Mouse (Mus musculus) induced T-regulatory cell, adult 2 months (primary cell): ENCODE data around the gene Itln1.

Source experiments
- DNase-seq: peaks from one replicate; pipeline ENCODE4 v3.0.0-alpha.2; 2012; ENCODE audit warnings: low read depth

Itln1 gene

GRCm38 (mm10) chr1:171535194-171535593, at the start of gene Itln1:
TSS of gene Itln1 (minus strand) at chr1:171535294.
- DNase-seq, result no peak

- DNase-seq, result no peak
Measured at GRCm38 (mm10) chr1:171584584-171584983, 49.5 kb upstream of the Itln1 start.

DNA sequence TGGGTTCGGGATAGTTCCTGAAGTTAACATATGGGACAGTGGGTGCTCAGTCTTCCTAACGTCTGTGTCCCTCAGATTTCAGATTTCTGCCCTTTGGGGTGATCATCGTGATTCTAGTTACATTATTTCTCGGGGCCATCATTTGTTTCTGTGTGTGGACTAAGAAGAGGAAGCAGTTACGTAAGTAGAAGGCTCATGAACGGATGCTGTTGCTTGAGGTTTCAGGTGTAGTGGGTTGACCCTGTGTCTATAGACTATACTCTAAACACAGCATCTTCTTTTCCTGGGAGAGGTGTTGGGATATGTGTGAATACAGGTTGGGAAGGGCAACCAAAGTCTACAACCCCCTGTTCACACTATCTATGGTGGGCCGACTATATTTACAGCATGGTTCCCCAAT, 42.1 kb upstream of the Itln1 start:
- no peak for DNase-seq

DNA sequence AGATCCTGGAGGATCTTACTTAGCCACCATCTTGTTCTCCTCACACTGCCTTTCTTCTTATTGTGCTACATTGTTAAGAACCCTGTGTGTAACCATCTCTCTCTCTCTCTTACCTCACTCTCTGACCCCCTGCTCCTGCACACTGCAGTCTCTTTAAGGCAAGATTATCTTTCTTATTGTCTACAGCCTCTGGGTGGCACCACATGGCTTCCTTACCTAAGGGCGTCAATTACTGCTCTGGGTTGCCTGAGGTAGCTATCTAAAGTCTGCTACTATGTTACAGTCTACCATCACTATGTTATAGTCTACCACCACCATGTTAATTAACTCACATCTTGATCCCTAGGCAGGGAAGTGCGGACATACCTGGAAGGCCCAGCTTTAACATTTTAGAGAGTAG, 33.3 kb upstream of the Itln1 start:
- DNase-seq, result no peak

- peak; percentile 86 for DNase-seq
Measured at GRCm38 (mm10) chr1:171566777-171567176, 31.7 kb upstream of the Itln1 start.

- peak; percentile 41 for DNase-seq
Measured at GRCm38 (mm10) chr1:171565888-171566287, 30.8 kb upstream of the Itln1 start.

DNA sequence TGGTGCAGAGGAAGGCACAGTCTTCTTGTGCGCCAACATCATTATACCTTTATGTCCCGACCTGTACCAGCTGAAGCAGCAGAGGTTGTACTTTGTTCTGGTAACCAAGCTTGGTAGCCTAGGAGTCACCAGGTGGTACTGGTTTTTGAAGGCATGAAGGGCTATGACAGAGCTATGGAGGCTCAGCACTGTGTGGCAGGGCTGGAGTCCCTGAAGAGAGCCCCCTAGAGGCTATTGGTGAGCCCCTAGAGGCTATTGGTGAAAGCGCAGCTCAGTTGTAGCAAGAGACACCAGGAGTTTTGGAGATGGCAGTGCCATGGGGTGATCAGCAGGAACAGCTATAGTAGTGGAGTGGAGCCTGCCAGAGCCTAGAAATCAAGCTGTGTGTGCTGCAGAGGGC, 29.2 kb upstream of the Itln1 start:
- DNase-seq, result peak; percentile 75

DNA sequence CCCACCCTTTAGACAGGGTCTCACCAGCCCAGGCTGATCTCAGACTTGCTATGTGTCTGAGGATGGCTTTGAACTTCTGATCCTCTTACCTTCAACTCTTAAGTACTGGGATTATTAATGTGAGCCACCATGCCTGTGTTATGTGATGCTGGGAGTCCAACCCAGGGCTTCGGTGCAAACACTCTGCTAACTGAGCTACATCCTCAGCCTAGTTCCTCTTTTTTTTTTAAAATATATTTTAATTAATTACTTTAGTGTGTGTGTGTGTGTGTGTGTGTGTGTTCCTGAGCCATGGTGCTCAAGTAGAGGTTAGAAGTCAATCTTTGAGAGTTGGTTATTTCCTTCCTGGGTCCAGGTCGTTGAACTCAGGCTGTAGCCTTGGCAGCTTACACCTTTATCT, 27.9 kb upstream of the Itln1 start:
- DNase-seq, result no peak

DNA sequence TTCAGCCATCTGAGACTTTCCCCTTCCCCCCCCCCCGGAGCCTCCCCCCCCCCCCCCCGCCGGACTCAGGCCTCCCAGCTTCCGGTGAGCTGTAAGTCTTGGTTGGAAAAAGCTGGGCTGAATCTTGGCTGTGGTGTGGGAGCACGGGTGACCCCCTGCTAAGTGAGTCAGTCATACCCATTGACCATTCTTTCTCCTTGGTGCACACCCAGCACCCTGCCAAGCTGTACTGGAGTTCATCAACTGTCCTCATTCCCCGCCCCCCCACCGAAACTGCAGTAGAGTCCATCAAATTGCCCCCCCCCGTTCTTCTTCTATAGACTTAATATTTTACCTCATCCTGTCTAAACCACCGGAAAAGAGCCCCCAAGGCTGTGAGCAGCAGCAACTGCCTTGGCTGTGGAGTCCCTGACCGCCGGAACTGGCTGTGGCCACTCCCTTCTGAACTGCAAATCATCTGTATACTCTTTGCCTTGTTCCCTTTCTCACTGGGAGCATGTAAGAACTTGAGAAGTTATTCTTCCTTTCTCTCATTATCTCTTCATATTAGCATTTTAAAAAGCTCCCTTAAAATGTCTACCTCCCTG, 26.6 kb upstream of the Itln1 start:
- DNase-seq, result peak; percentile 38

GRCm38 (mm10) chr1:171561200-171561599, 26.1 kb upstream of the Itln1 start:
- DNase-seq, result no peak

GRCm38 (mm10) chr1:171560262-171560661, 25.2 kb upstream of the Itln1 start:
- no peak for DNase-seq

GRCm38 (mm10) chr1:171558898-171559297, 23.8 kb upstream of the Itln1 start, which contains the start of gene Cd244a:
TSS of gene Cd244a (plus strand) at chr1:171559193.
- DNase-seq, result no peak

GRCm38 (mm10) chr1:171558407-171558806, 23.3 kb upstream of the Itln1 start:
- no peak for DNase-seq

GRCm38 (mm10) chr1:171556366-171556765, 21.3 kb upstream of the Itln1 start:
- DNase-seq, result no peak

DNA sequence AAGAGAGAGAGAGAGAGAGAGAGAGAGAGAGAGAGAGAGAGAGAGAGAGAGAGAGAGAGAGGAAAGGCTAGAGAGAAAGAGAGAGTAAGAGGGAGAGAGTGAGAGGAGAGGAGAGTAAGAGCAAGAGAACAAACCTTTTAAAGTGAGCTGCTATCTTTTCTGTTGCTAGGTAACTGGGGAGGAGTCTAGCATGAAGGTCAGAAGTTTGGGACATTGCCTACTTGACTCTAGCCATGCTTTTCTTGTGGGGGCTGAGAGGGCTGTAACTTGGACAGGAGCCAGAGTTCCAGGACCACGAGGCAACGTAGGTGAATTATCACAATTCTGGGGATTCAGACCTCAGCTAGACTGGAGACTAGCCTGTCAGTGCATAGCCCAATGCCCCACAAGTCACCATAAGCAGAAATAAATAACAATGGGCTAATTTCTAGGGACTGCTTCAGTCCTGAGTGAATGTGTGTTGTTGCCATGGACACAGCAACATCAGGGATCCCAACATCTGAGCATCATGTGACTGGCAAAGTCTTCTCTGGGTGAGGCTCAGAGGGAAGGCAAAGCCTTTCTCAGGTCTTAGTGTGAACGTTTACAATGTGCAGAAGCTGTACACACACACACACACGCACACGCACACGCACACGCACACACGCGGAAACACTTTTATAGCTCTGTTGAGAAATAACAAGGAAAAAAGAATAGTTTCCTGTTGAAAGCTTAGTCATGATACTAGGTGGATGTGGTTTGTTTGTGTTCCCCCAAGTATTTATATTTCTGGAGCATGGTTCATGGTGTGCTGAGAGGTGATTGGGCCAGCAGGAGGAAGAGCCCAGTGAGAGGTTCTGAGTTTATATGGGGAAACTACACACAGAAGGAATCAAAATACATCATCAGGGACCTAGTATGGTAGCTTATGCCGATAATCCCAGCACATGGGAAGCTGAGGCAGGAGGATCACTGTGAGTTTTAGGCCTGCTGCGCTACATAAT, 18.6 kb upstream of the Itln1 start:
- no peak for DNase-seq

- no peak for DNase-seq
Measured at GRCm38 (mm10) chr1:171552230-171552629, 17.1 kb upstream of the Itln1 start.

GRCm38 (mm10) chr1:171551326-171551725, 16.2 kb upstream of the Itln1 start:
- peak; percentile 24 for DNase-seq

DNA sequence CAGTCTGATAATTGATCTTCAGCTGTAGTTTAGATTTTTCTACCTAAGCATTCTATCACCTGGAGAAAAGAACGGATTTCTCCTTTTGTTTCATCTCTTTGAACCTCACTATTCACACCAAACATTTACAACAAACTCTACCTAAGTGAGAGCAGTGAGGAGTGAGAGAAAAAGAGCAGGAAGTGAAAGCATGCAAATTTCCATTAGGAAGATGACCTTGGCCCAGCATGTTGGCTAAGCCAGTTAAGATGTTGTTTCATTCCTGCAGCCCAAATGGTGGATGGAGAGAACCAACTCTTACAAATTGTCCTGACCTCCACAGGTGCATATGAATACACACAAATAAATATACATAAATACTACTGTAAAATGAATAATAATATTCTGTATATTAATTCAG, 5.6 kb upstream of the Itln1 start:
- DNase-seq, result no peak

DNA sequence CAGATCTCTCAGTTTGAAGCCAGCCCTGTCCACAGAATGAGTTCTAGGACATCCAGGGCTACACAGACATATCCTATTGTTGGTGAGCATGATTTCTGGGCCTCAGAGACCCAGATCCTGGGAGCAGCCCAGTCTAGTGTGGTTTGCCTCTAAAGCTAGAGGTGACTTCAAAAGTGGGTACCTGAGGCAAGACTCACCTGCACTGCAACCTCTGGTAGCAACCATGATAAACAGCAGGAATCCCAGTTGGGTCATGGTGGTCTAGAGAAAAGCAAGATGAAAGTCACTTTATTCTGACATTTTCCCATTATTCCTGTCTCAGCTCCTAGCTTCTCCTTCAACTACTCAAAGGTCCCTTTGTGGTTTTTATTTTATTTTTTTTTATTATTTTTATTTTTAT, 537 bp downstream of the Itln1 start:
- no peak for DNase-seq

- peak; percentile 63 for DNase-seq
Measured at GRCm38 (mm10) chr1:171532830-171533229, 2.3 kb downstream of the Itln1 start.

GRCm38 (mm10) chr1:171531367-171531766, 3.7 kb downstream of the Itln1 start:
- DNase-seq, result no peak

GRCm38 (mm10) chr1:171515557-171515956, 19.5 kb downstream of the Itln1 start:
- DNase-seq, result no peak

- DNase-seq, result peak; percentile 47
Measured at GRCm38 (mm10) chr1:171515039-171515438, 20.1 kb downstream of the Itln1 start.
